Mouse (Mus musculus): ENCODE measurements around the gene Wfdc17. TPM values are rescaled to one million over a fixed set of nuclear protein-coding genes. Genes with fewer than 3 reads are reported as not detected.

Gene Wfdc17
- polyA plus RNA-seq (2014; fragmentation: Illumina TruSeq; extraction: RNeasy Lipid Tissue Mini Kit (QIAGEN cat#74804)): 30.3 TPM

DNA sequence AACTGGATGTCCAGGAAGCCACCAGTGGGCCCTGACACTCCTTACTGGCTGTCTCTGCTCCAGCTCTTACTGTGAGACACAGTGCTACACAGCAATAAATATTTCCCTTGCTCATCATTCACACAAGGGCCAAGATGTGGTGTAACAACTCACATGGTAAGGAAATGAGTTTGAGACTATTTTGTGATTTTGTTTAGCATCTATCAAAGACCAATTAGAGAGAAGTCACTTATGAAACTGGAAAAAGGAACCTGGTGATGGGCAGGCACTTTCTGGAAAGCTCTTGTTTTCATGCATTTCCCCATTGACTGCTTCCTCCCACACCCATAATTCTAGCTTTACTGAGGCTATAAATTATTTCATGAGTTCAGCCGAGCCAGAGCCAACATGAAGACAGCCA lies at the start of gene Wfdc17:
Gene Wfdc17 (plus strand): TSS at position 287 of the 400 bp plus-strand sequence.

DNA sequence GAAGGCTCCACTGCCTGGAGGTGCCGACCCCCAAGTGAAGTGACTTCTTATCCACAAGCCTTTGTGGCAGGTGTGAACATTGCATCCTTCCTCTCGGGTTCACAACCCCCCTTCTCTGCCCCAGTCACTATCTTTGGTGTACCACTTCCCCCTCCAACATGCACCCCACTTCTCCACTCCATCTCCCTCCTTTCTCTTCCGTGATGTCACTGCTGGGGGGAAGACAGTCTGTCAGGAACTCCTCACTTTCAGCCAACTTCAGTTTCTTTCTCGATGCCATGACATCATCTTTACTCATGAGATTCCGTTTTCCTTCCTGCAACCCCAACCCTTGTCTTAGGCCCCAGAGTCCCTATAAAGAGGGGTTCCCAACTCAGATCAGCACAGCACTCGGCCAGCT lies 41.6 kb upstream of the Wfdc17 start, which contains the start of gene Ccl4:
Gene Ccl4 (plus strand): TSS at position 381 of the 400 bp plus-strand sequence.

DNA sequence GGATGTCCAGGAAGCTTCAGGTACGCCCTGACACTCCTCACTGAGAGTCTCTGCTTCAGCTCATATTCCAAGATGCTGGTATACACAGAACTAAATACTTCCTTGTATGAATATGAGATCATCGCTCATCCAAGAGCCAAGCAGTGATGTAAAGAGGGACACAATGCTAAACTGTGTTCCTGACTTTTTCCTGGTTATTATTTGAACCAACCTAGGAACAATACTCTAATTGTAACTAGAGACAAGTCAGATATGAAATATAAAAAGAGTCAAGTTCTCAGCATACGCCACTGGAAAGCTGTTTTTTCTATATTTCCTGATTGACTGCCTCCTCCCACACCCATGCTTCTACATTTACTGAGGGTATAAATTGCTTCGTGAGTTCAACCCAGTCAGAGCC lies 4.9 kb downstream of the Wfdc17 start, which contains the start of gene Wfdc18:
Gene Wfdc18 (plus strand): TSS at position 301 of the 400 bp plus-strand sequence.

DNA sequence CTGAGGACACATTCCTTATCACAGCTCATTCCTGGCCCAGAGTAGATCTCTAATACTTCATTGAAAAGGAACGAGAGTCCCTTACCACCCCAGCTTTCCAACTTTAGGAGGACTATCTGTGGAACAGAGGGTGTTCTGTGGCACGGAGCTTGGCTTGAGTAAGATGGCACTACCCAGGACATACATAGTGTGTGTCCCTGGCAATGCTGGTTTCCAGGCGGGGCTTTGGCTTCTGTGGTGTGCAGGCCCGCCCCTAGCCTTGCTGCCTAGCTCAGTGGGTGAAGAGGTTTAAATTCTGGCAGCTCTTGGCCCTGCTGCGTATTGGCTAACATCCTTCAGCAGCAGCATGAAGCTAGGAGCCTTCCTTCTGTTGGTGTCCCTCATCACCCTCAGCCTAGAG lies 42.9 kb downstream of the Wfdc17 start, which contains the start of gene Wfdc21:
Gene Wfdc21 (plus strand): TSS at position 260 of the 400 bp plus-strand sequence.

DNA sequence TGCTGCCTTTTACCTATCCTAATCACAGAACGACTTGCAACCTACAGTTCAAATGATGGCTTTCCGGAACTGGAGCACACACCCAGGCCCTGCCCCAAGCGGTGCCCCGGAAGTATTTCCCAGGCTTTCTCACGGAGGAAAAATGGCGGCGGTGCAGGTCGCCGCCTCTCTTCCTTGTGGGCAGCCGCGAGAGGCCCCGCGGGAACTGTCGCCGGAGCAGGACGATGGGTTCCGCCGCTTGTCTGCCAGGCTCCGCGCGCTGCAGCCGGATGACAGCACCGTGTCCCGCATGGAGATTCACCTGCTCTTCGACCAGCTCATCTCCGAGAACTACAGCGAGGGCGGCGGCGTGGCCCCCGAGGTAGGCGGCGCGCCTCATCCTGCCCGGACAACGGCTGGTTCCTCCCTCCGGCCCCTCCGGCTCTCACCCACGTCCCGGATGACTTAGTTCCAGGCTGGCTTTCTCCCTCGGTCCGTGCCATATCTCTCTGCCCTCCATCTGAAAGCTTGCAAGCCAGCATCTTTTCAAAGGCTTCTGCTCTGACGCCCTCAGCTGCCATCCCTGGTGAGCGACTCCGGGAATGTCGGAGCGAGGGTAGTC lies 49.9 kb downstream of the Wfdc17 start, which contains the start of gene Heatr6:
Gene Heatr6 (plus strand): TSS at position 116 of the 601 bp plus-strand sequence.

Other genes starting within 250 kb of the Wfdc17 start
- gene Mmp28, start 240.9 kb upstream of the Wfdc17 start, polyA plus RNA-seq (2014; fragmentation: Illumina TruSeq; extraction: RNeasy Lipid Tissue Mini Kit (QIAGEN cat#74804)): 0.63 TPM
- 154 TPM for gene Taf15, start 230.9 kb upstream of the Wfdc17 start, polyA plus RNA-seq (2014; fragmentation: Illumina TruSeq; extraction: RNeasy Lipid Tissue Mini Kit (QIAGEN cat#74804))
- gene Heatr9, start 181.8 kb upstream of the Wfdc17 start, polyA plus RNA-seq (2014; fragmentation: Illumina TruSeq; extraction: RNeasy Lipid Tissue Mini Kit (QIAGEN cat#74804)): not detected
- gene Ccl5, start 173.5 kb upstream of the Wfdc17 start, polyA plus RNA-seq (2014; fragmentation: Illumina TruSeq; extraction: RNeasy Lipid Tissue Mini Kit (QIAGEN cat#74804)): 2.0 TPM
- gene Ccl9, start 125.4 kb upstream of the Wfdc17 start, polyA plus RNA-seq (2014; fragmentation: Illumina TruSeq; extraction: RNeasy Lipid Tissue Mini Kit (QIAGEN cat#74804)): 11.3 TPM
- 50.4 TPM for gene Ccl6, start 110.9 kb upstream of the Wfdc17 start, polyA plus RNA-seq (2014; fragmentation: Illumina TruSeq; extraction: RNeasy Lipid Tissue Mini Kit (QIAGEN cat#74804))
- not detected for gene Rpl9-ps1, start 58.4 kb upstream of the Wfdc17 start, polyA plus RNA-seq (2014; fragmentation: Illumina TruSeq; extraction: RNeasy Lipid Tissue Mini Kit (QIAGEN cat#74804))
- gene Ccl3, start 54.6 kb upstream of the Wfdc17 start, polyA plus RNA-seq (2014; fragmentation: Illumina TruSeq; extraction: RNeasy Lipid Tissue Mini Kit (QIAGEN cat#74804)): 2.3 TPM
- gene Ccl4, start 41.4 kb upstream of the Wfdc17 start, polyA plus RNA-seq (2014; fragmentation: Illumina TruSeq; extraction: RNeasy Lipid Tissue Mini Kit (QIAGEN cat#74804)): not detected
- gene Wfdc18, start 5.0 kb downstream of the Wfdc17 start, polyA plus RNA-seq (2014; fragmentation: Illumina TruSeq; extraction: RNeasy Lipid Tissue Mini Kit (QIAGEN cat#74804)): 4.9 TPM
- not detected for gene Wfdc21, start 42.9 kb downstream of the Wfdc17 start, polyA plus RNA-seq (2014; fragmentation: Illumina TruSeq; extraction: RNeasy Lipid Tissue Mini Kit (QIAGEN cat#74804))
- gene Heatr6, start 49.7 kb downstream of the Wfdc17 start, polyA plus RNA-seq (2014; fragmentation: Illumina TruSeq; extraction: RNeasy Lipid Tissue Mini Kit (QIAGEN cat#74804)): 4.9 TPM
- gene Hnf1b, start 146.1 kb downstream of the Wfdc17 start, polyA plus RNA-seq (2014; fragmentation: Illumina TruSeq; extraction: RNeasy Lipid Tissue Mini Kit (QIAGEN cat#74804)): 0.86 TPM
- 84.0 TPM for gene Ddx52, start 238.1 kb downstream of the Wfdc17 start, polyA plus RNA-seq (2014; fragmentation: Illumina TruSeq; extraction: RNeasy Lipid Tissue Mini Kit (QIAGEN cat#74804))